Mouse (Mus musculus): ENCODE results near the gene Rtn1. TPM values are rescaled to one million over a fixed set of nuclear protein-coding genes. Genes with fewer than 3 reads are reported as not detected.
A peak's percentile ranks its signal among the peaks of the same experiment; 100 is the strongest.

The Rtn1 gene
- 2.1 and 2.9 TPM in 2 replicates for polyA plus RNA-seq (2015; fragmentation: Nextera tagmentation; extraction: Ambion mirVana)

DNA sequence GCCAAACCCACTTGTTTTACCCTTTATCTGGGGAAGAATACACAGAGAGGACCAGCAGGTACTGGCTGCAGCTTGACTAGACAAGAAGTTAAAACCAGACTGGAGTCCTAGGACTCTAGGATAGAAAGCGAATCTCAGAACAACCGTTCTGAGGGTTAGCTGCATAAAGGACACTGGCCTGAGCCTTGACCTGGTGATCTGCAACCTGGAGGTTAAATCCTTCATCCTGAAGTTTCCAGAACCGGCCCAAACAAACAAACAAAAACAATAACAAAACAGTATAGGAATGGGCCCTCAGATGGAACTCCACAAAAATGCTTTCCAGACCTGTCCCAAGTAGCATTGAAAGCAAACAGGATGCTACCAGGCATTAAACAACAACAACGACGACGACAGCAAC, at the start of gene Rtn1:
Rtn1 (minus strand) TSS at position 101 of the 400 bp plus-strand sequence.
- H3K27me3 ChIP-seq: peaks cover 33% of the 10 kb centered on the region
- peak within 1 kb of the TSS; percentile 50 for H3K4me3 ChIP-seq (replicated peaks)
- H3K27ac ChIP-seq: no peak within 1 kb of the TSS
- peak within 1 kb of the TSS; percentile 64 for H3K4me2 ChIP-seq
- peaks cover 11% of the 10 kb centered on the region for H3K4me1 ChIP-seq (replicated peaks)
- H3K9ac ChIP-seq: no peak within 1 kb of the TSS
- H3K9me3 ChIP-seq (replicated peaks): no peaks in the 10 kb centered on the region
- no peaks in the 10 kb centered on the region for H3K36me3 ChIP-seq
- WGBS (ENCODE audit: insufficient replicate concordance): 34% methylated on average over 6 of the region's 6 CpGs
- no peak for ATAC-seq (ENCODE audit: low read depth)
- no peak for DNase-seq

DNA sequence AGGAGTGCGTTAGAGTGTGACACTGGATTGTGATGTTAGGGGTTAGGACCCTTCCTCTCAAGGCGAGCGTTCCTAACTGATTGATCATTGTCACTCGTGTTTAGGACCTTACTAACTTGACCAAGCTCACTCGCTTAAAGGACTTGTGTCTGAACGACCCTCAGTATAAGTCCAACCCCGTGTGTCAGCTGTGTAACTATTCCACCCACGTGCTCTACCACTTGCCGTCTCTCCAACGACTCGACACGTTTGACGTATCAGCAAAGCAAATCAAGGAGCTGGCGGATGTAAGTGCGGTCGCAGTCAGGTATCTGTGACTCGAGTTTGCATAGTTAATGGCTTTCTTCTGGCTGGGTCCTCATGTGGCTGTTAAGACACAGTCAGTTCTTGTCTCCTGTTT, 45.1 kb upstream of the Rtn1 start:
- Histone ChIP-seq H3K4me3 (replicated peaks) (no peak overlapping the region), H3K36me3 (no peaks in the 10 kb centered on the region), H3K9me3 (replicated peaks) (no peaks in the 10 kb centered on the region), H3K27me3 (no peaks in the 10 kb centered on the region), H3K27ac (no peak overlapping the region), H3K4me2 (no peak overlapping the region), H3K4me1 (replicated peaks) (no peaks in the 10 kb centered on the region), H3K9ac (no peak overlapping the region)
- 67% methylated on average over 17 of the region's 17 CpGs for WGBS (ENCODE audit: insufficient replicate concordance)
- DNase-seq (no peak), ATAC-seq (ENCODE audit: low read depth) (no peak)

DNA sequence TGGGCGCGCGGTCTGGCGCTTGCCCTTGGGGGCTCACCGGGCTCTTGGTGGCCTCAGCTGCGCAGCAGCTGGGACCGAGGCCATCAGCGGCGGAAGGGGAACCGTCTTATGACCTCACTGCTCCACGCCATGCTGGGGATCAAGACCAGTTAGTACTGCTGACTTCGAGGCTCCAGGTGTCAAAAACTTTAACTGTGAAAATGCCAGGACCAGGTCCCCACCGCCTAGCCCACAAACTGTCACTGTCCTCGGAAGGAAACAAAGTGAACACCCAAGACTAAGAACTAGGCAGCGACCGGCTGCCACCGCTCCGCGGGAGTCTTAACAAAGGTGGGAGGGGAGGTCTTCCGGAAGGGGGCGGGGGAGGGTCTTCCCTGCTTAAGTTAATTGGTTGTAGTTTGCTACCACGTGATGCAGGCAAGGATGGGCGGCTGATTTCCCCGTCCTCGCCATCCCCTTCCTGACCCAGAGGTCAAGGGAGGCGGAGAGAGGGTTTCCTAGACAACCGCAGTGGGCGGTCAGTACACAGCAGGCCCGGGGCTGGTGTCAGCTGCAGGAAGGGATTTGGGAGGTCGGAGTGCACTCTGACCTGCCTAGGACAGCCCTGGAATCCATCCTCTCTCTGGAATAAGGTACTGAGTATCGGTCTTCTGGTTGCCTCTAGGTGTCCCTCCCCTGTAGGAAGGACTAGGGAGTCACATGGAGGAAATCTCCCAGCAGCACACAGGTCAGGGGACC, 33.2 kb upstream of the Rtn1 start, which contains the start of gene Lrrc9:
Lrrc9 (plus strand) TSS at position 28 of the 738 bp plus-strand sequence.
- ATAC-seq (ENCODE audit: low read depth): peak; percentile 88
- H3K4me3 ChIP-seq (replicated peaks): peak within 1 kb of the TSS; percentile 49
- no peaks in the 10 kb centered on the region for H3K9me3 ChIP-seq (replicated peaks)
- H3K9ac ChIP-seq: peak within 1 kb of the TSS; percentile 51; the same call in 1 of the 2 replicates
- no peaks in the 10 kb centered on the region for H3K36me3 ChIP-seq
- DNase-seq: peak; percentile 34
- WGBS (ENCODE audit: insufficient replicate concordance): 1% methylated on average over 31 of the region's 31 CpGs
- peak within 1 kb of the TSS; percentile 66 for H3K4me2 ChIP-seq
- no peaks in the 10 kb centered on the region for H3K4me1 ChIP-seq (replicated peaks)
- H3K27ac ChIP-seq: no peak within 1 kb of the TSS
- H3K27me3 ChIP-seq: no peaks in the 10 kb centered on the region

DNA sequence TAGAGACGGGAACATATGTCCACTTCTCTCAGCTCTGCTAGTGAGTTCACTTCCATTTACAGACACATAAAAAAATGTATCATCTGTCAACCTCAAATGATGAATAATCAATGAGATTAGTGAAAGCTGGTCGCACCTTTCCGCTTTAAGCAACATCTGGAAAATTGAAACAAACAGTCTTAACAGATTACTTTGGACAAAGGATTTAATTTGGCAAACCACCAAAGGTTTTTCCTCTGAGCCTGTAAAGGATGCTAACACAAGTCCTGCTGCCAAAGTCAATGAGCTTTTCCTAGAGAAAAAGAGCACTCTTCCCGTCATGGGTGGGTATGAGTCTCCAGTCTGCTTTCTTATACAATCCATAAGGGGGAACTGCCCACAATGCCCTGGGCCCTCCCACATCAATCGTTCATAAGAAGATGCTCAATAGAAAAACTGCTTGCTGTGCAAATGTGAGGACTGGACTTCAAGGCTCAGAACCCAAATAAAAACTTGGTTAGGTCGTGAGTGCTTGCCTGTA, 30.2 kb upstream of the Rtn1 start:
- no peaks in the 10 kb centered on the region for H3K36me3 ChIP-seq
- WGBS (ENCODE audit: insufficient replicate concordance): 67% methylated on average over 6 of the region's 6 CpGs
- H3K9ac ChIP-seq: no peak overlapping the region
- H3K9me3 ChIP-seq (replicated peaks): no peaks in the 10 kb centered on the region
- no peaks in the 10 kb centered on the region for H3K4me1 ChIP-seq (replicated peaks)
- no peak overlapping the region for H3K27ac ChIP-seq
- DNase-seq: no peak
- no peak overlapping the region for H3K4me3 ChIP-seq (replicated peaks)
- no peak for ATAC-seq (ENCODE audit: low read depth)
- H3K27me3 ChIP-seq: no peaks in the 10 kb centered on the region
- H3K4me2 ChIP-seq: no peak overlapping the region

DNA sequence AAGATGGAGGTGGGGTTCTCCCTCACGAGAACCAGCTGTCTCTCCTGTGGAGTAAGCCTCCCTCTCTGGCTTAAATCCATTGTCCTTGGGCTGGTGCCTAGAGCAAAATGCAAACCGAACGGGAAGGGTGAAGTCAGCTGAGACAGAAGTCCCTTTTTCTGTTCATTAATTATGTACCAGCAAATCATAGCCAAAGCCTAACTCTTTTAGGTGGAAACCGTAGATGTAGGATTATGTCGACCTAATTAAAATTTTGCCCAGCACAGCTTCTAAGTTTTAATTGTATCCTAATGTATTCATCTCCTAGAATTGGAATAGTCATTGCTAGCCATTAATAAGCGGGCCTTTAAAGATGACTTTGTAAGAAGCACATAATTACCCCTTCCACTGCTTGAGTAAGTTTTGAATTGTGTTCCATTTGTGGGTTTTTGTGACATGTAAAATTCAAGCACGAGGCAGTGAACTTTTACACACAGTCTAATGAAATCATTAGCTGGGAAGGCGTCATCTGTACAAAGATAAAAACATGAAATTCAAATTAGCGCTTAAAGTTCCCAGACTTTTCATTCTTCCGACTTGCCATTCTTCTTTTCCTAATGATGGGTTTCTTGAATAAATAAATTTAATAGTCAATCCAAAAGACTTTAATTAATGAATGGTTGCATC, 29.0 kb upstream of the Rtn1 start:
- DNase-seq (no peak), ATAC-seq (ENCODE audit: low read depth) (no peak)
- 65% methylated on average over 10 of the region's 10 CpGs for WGBS (ENCODE audit: insufficient replicate concordance)
- Histone ChIP-seq H3K4me3 (replicated peaks) (no peak overlapping the region), H3K9ac (no peak overlapping the region), H3K36me3 (no peaks in the 10 kb centered on the region), H3K4me2 (no peak overlapping the region), H3K27ac (no peak overlapping the region), H3K27me3 (no peaks in the 10 kb centered on the region), H3K9me3 (replicated peaks) (no peaks in the 10 kb centered on the region), H3K4me1 (replicated peaks) (no peaks in the 10 kb centered on the region)

DNA sequence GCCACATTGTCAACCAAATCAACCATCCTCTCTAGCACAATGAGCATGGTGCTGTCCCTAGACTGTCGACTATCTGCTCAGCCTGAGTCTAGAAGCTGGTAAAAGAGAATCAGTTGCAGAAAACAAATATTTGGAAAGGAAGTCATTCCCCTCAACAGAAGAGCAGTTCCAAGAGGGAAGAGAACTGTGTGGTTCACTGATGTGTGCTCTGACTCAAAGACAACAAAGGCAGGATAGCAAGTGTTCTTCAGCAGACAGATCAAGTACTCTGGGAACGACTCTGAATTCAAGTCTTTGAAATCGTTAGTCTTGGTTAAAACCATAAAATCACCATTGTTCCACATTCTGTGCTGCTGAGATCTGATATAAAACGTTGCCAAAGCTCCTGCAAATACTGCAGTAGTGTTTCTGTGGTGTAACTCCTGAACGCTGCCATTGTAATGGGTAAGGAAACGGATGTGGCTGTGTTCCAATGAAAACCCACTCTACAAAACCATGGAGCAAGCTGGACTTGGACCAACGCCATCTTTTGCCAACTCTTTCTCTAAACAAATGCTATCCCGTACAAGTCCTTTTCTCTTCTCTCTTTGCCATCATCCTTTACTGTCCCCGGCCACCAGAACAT, 24.5 kb upstream of the Rtn1 start:
- Histone ChIP-seq H3K27ac (no peak overlapping the region), H3K9me3 (replicated peaks) (no peaks in the 10 kb centered on the region), H3K4me3 (replicated peaks) (no peak overlapping the region), H3K4me1 (replicated peaks) (no peaks in the 10 kb centered on the region), H3K4me2 (no peak overlapping the region), H3K27me3 (no peaks in the 10 kb centered on the region), H3K9ac (no peak overlapping the region), H3K36me3 (no peaks in the 10 kb centered on the region)
- DNase-seq: no peak
- ATAC-seq (ENCODE audit: low read depth): no peak
- WGBS (ENCODE audit: insufficient replicate concordance): 56% methylated on average over 9 of the region's 9 CpGs

DNA sequence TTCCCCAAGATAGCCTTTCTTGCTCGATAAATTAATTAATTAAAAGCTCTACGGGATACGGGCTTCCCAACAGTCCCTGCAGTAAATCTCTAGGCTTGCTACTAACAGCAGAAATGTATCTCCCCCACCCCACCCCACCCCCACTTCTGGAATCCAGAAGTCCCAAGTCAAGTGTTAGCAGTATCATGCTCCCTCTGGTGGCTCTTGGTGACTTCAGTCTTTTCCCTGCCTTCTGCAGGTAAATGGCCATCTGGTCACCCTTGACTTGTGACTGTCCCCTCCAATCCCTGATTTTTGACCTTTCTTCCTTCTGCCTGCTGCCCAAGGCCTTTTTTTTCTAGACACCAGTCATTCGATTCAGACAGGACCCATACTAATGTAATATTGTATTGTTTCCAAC, 23.4 kb upstream of the Rtn1 start:
- DNase-seq: no peak
- Histone ChIP-seq H3K9me3 (replicated peaks) (no peaks in the 10 kb centered on the region), H3K4me2 (no peak overlapping the region), H3K4me1 (replicated peaks) (no peaks in the 10 kb centered on the region), H3K27me3 (no peaks in the 10 kb centered on the region), H3K4me3 (replicated peaks) (no peak overlapping the region), H3K36me3 (no peaks in the 10 kb centered on the region), H3K27ac (no peak overlapping the region), H3K9ac (no peak overlapping the region)
- no peak for ATAC-seq (ENCODE audit: low read depth)
- 65% methylated on average over 4 of the region's 4 CpGs for WGBS (ENCODE audit: insufficient replicate concordance)

DNA sequence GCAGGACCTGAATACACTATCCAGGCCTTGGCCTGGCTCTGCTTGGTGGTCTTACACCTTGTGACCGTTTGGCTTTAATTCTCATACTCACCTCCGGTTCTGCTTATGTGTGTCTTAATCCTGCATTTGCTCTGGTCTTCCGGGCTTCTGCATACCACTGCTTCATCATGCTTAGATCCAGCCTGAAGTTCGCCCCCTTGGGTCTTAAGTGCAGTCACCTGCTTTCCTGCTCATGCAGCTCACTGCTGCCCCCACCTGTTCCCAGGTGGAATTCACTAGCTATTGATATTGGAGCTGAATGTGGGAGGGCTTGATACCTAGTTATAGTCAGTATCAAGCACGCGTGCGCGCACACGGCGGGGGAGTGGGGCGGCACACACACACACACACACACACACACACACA, 18.9 kb upstream of the Rtn1 start:
- Histone ChIP-seq H3K4me1 (replicated peaks) (no peaks in the 10 kb centered on the region), H3K9me3 (replicated peaks) (no peaks in the 10 kb centered on the region), H3K9ac (no peak overlapping the region), H3K4me3 (replicated peaks) (no peak overlapping the region), H3K27me3 (no peaks in the 10 kb centered on the region), H3K36me3 (no peaks in the 10 kb centered on the region), H3K27ac (no peak overlapping the region), H3K4me2 (no peak overlapping the region)
- WGBS (ENCODE audit: insufficient replicate concordance): 26% methylated on average over 11 of the region's 11 CpGs
- ATAC-seq (ENCODE audit: low read depth): no peak
- peak; percentile 30 for DNase-seq

DNA sequence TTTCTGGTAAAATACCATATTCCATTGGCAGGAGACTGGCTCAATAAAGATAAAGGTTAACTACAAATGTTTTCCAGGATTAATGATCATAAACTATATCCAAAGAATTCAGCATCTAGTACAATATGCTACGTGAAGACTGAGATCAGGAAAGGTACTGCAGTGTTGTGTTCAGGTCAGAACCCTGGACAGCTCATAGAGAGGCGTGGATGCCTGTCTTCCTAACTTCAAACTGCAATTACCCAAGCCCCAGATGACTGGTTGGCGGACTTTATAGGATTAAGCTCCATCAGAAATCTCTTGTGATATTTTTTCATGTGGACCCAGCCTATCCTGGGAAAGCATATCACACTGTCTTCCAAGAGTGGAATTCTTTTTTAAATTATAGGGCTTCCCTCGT, 13.8 kb upstream of the Rtn1 start:
- H3K9ac ChIP-seq: no peak overlapping the region
- 35% methylated on average over 4 of the region's 4 CpGs for WGBS (ENCODE audit: insufficient replicate concordance)
- no peak overlapping the region for H3K4me2 ChIP-seq
- H3K4me1 ChIP-seq (replicated peaks): no peaks in the 10 kb centered on the region
- DNase-seq (no peak), ATAC-seq (ENCODE audit: low read depth) (no peak)
- no peaks in the 10 kb centered on the region for H3K36me3 ChIP-seq
- H3K27me3 ChIP-seq: no peaks in the 10 kb centered on the region
- no peak overlapping the region for H3K4me3 ChIP-seq (replicated peaks)
- no peaks in the 10 kb centered on the region for H3K9me3 ChIP-seq (replicated peaks)
- no peak overlapping the region for H3K27ac ChIP-seq

DNA sequence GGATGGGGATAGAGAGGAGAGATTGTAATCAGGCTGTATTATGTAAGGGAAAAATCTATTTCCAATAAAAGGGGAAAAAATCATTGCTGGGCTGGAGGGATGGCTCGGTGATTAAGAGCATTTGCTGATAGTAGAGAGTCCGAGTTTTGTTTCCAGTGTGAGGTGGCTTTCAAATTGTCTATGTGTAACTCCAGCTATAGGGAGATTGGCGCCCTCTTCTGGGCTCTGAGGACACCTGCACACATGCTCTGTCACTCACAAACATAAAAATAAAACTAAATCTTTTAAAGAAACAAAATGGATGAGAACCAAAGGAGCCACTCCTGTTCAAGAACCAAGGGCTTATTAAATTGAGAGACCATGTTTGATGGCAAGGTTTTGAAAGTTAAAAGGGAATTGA, 8.9 kb upstream of the Rtn1 start:
- Histone ChIP-seq H3K27me3 (no peaks in the 10 kb centered on the region), H3K9me3 (replicated peaks) (no peaks in the 10 kb centered on the region), H3K4me3 (replicated peaks) (no peak overlapping the region), H3K9ac (no peak overlapping the region), H3K27ac (no peak overlapping the region), H3K4me2 (no peak overlapping the region), H3K4me1 (replicated peaks) (no peaks in the 10 kb centered on the region), H3K36me3 (no peaks in the 10 kb centered on the region)
- 13% methylated on average over 3 of the region's 3 CpGs for WGBS (ENCODE audit: insufficient replicate concordance)
- DNase-seq (no peak), ATAC-seq (ENCODE audit: low read depth) (no peak)

DNA sequence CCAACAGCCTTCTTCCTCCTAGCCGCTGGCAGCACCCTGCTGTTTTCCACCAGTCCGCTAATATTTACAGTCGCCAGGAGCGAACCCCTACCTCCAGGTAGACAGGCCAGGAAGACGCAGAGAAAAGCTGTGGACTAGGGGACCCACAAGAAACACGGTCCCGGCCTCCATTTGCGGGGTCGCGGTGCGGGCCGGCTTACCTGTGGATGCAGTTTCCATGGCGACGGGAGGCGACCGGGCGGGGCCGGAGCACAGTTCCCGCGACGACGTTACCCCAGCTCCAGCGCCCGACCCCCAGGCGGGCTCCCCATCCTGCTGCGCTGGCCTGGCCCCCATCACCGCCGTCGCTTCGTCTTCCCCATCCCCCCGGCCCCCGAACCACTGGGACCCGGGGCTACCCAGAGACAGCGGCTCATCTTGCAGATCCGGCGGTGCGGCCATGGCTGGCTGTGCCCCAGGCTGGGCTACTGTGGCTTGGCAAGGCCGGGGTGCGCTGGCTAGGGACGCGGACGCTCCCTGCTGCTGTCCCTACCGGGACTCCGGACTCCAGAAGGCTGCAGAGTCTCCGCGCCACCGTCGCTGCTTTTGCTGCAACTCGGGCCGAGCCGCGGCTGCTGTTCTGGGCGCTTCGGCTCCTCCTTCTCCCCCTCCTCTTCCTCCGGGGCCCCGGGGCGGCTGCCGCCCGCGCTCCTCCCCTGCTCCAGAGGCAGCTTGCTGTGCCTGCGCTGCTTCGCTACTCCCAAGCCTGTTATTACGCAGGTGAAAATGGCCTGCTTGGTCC, 553 bp downstream of the Rtn1 start:
- Histone ChIP-seq H3K36me3 (no peaks in the 10 kb centered on the region), H3K4me3 (replicated peaks) (peak overlapping the region; percentile 50), H3K9ac (no peak overlapping the region), H3K27ac (no peak overlapping the region), H3K27me3 (peaks cover 33% of the 10 kb centered on the region), H3K4me1 (replicated peaks) (peaks cover 11% of the 10 kb centered on the region), H3K4me2 (peak overlapping the region; percentile 64), H3K9me3 (replicated peaks) (no peaks in the 10 kb centered on the region)
- DNase-seq (no peak), ATAC-seq (ENCODE audit: low read depth) (no peak)
- under 1% methylated on average over 60 of the region's 63 CpGs for WGBS (ENCODE audit: insufficient replicate concordance)

All from liver, embryonic 13.5 days (tissue).